Mouse (Mus musculus) liver, embryonic 14.5 days (tissue): ENCODE results near the gene Svop.

Experiments
- CTCF ChIP-seq: IDR thresholded peaks from 2 replicates; pipeline ENCODE4 v1.5.1; 2016; ENCODE audit warnings: antibody characterized with exemption, low read depth, control low read depth
- EP300 ChIP-seq: IDR thresholded peaks from 2 replicates; pipeline ENCODE4 v1.6.1; 2016; ENCODE audit warnings: antibody characterized with exemption, low read depth

DNA sequence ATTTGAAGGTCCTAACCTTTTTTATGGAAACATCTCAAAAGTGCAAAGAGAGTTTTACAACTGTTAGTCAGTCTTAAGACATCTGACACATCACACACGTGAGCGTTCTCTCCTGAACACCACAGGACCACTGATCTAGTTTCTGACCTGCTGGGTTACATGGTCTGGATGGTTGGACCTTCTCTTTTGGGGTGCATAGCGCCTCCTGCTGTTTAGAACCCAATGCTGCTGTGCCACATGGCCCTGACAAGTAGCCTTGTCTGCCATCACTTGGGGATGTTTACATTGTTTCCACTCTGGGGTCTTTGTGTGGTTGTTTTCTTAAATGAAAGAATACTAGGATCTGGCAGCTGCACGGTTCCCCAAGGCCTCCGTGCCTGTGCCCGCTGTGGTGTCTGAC lies 22.0 kb upstream of the Svop start:
- TF ChIP-seq EP300 (no peak), CTCF (peak; percentile 53)
